Mouse (Mus musculus): ENCODE results near the gene Myoz1. TPM values are rescaled to one million over a fixed set of nuclear protein-coding genes. Genes with fewer than 3 reads are reported as not detected.
"Not testable (repeated sequence)": the region's sequence is repeated elsewhere in the genome, so short reads cannot be mapped to it uniquely, and the experiment has no call there.

Myoz1 gene
- polyA plus RNA-seq, 1 experiment from 2014 or later, result 1.8 TPM

GRCm38 (mm10) chr14:20645547-20645946 lies 10.8 kb downstream of the Myoz1 start:
- Histone ChIP-seq H3K9ac (ENCODE audit: low read length) (no peak overlapping the region), H3K27me3 (ENCODE audit: control insufficient read depth, insufficient read depth, low read depth, low read length) (no peaks in the 10 kb centered on the region), H3K4me2 (ENCODE audit: low read depth, low read length) (no peak overlapping the region), H3K27ac (ENCODE audit: low read length) (no peak overlapping the region), H3K4me1 (replicated peaks; ENCODE audit: control insufficient read depth, insufficient read depth, low read length) (peaks cover 8% of the 10 kb centered on the region), H3K36me3 (ENCODE audit: control insufficient read depth, insufficient read depth, low read length) (no peaks in the 10 kb centered on the region), H3K4me3 (ENCODE audit: low read length) (no peak overlapping the region), H3K9me3 (ENCODE audit: control insufficient read depth, low read length) (no peaks in the 10 kb centered on the region)
- ATAC-seq (ENCODE audit: low read depth), result no peak
- 35% methylated on average over 3 of the region's 3 CpGs for WGBS

DNA sequence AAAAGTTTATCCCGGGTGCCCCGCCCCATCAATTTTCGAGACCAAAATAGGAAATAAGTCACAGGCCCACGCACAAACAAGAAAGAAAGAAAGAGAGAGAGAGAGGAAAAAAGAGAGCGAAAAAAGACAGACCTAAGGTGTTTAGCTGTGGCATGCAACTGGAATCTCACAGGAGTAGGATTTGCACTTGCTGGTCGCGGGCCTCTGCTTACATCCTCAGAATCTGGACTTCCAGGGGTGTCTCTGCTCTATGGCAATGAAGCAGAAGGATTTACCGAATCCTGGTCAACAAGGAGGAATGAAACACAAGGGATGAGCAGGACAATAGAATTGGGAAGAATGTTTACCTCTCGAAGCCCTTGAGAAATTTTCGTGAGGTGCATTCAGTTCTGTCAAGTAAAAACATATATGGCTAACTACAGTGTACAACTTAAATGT lies 14.9 kb downstream of the Myoz1 start:
- Histone ChIP-seq H3K4me3 (ENCODE audit: low read length) (peak overlapping the region; percentile 86), H3K9me3 (ENCODE audit: control insufficient read depth, low read length) (no peaks in the 10 kb centered on the region), H3K9ac (ENCODE audit: low read length) (peak overlapping the region; percentile 94), H3K36me3 (ENCODE audit: control insufficient read depth, insufficient read depth, low read length) (no peaks in the 10 kb centered on the region), H3K27ac (ENCODE audit: low read length) (peak overlapping the region; percentile 94), H3K4me2 (ENCODE audit: low read depth, low read length) (peak overlapping the region; percentile 83), H3K27me3 (ENCODE audit: control insufficient read depth, insufficient read depth, low read depth, low read length) (no peaks in the 10 kb centered on the region), H3K4me1 (replicated peaks; ENCODE audit: control insufficient read depth, insufficient read depth, low read length) (peaks cover 12% of the 10 kb centered on the region)
- 11% methylated on average over 10 of the region's 10 CpGs for WGBS
- no peak for ATAC-seq (ENCODE audit: low read depth)

GRCm38 (mm10) chr14:20640644-20641437 lies 15.5 kb downstream of the Myoz1 start, which contains the start of gene Usp54:
Gene Usp54 (minus strand): TSS chr14:20641063.
- peak within 1 kb of the TSS; percentile 86 for H3K4me3 ChIP-seq (ENCODE audit: low read length)
- under 1% methylated on average over 71 of the region's 73 CpGs for WGBS
- no peaks in the 10 kb centered on the region for H3K27me3 ChIP-seq (ENCODE audit: control insufficient read depth, insufficient read depth, low read depth, low read length)
- H3K4me1 ChIP-seq (replicated peaks; ENCODE audit: control insufficient read depth, insufficient read depth, low read length), result peaks cover 12% of the 10 kb centered on the region
- peak within 1 kb of the TSS; percentile 83 for H3K4me2 ChIP-seq (ENCODE audit: low read depth, low read length)
- ATAC-seq (ENCODE audit: low read depth), result peak; percentile 96
- no peaks in the 10 kb centered on the region for H3K36me3 ChIP-seq (ENCODE audit: control insufficient read depth, insufficient read depth, low read length)
- H3K9ac ChIP-seq (ENCODE audit: low read length), result peak within 1 kb of the TSS; percentile 94
- H3K9me3 ChIP-seq (ENCODE audit: control insufficient read depth, low read length), result no peaks in the 10 kb centered on the region
- H3K27ac ChIP-seq (ENCODE audit: low read length), result peak within 1 kb of the TSS; percentile 94

DNA sequence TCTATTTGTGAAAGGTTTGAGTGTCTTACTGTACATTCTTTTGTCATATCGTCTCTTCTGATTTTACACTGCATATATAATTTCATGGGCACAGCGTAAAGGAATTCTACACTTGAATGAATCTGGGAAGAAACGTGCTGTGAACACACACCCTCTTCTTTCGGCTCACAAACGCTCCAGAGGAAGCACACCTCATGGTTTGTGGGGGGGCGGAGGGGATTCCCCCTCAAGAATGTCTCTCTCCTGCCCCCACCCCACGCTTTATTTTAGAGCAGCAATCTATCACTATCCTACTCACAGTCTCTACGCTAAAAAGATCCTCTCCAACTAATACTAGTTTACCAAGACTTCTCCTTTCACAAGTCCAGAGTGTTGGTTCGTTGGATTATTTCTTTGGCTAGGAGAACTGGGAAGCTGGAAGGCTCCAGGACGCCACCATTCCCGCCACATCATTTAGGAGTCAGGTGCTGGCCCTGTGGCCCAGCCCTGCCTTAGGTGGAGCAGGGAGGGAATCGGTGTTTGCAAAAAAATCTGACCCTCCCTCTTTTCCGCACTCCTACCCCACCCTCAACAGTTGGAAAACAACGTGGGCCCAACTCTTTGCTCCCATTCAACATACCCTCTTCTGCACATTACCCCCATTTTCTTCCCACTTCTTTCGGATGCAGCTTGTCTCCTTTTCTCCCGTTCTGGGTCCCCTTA lies 16.3 kb downstream of the Myoz1 start:
- Histone ChIP-seq H3K27ac (ENCODE audit: low read length) (peak overlapping the region; percentile 79), H3K27me3 (ENCODE audit: control insufficient read depth, insufficient read depth, low read depth, low read length) (no peaks in the 10 kb centered on the region), H3K36me3 (ENCODE audit: control insufficient read depth, insufficient read depth, low read length) (no peaks in the 10 kb centered on the region), H3K4me1 (replicated peaks; ENCODE audit: control insufficient read depth, insufficient read depth, low read length) (peaks cover 12% of the 10 kb centered on the region), H3K9ac (ENCODE audit: low read length) (peak overlapping the region; percentile 94), H3K4me3 (ENCODE audit: low read length) (peak overlapping the region; percentile 86), H3K4me2 (ENCODE audit: low read depth, low read length) (peak overlapping the region; percentile 79), H3K9me3 (ENCODE audit: control insufficient read depth, low read length) (no peaks in the 10 kb centered on the region)
- peak; percentile 64 for ATAC-seq (ENCODE audit: low read depth)
- 3% methylated on average over 16 of the region's 16 CpGs for WGBS

GRCm38 (mm10) chr14:20638702-20639101 lies 17.6 kb downstream of the Myoz1 start:
- H3K4me2 ChIP-seq (ENCODE audit: low read depth, low read length), result no peak overlapping the region
- ATAC-seq (ENCODE audit: low read depth), result no peak
- no peak overlapping the region for H3K27ac ChIP-seq (ENCODE audit: low read length)
- no peaks in the 10 kb centered on the region for H3K36me3 ChIP-seq (ENCODE audit: control insufficient read depth, insufficient read depth, low read length)
- 91% methylated on average over 6 of the region's 6 CpGs for WGBS
- H3K27me3 ChIP-seq (ENCODE audit: control insufficient read depth, insufficient read depth, low read depth, low read length), result no peaks in the 10 kb centered on the region
- peaks cover 12% of the 10 kb centered on the region for H3K4me1 ChIP-seq (replicated peaks; ENCODE audit: control insufficient read depth, insufficient read depth, low read length)
- H3K9ac ChIP-seq (ENCODE audit: low read length), result no peak overlapping the region
- H3K9me3 ChIP-seq (ENCODE audit: control insufficient read depth, low read length), result no peaks in the 10 kb centered on the region
- H3K4me3 ChIP-seq (ENCODE audit: low read length), result no peak overlapping the region

GRCm38 (mm10) chr14:20637818-20638574 lies 18.3 kb downstream of the Myoz1 start:
- Histone ChIP-seq H3K27ac (ENCODE audit: low read length) (no peak overlapping the region), H3K36me3 (ENCODE audit: control insufficient read depth, insufficient read depth, low read length) (no peaks in the 10 kb centered on the region), H3K27me3 (ENCODE audit: control insufficient read depth, insufficient read depth, low read depth, low read length) (no peaks in the 10 kb centered on the region), H3K9ac (ENCODE audit: low read length) (no peak overlapping the region), H3K4me3 (ENCODE audit: low read length) (no peak overlapping the region), H3K4me1 (replicated peaks; ENCODE audit: control insufficient read depth, insufficient read depth, low read length) (peaks cover 12% of the 10 kb centered on the region), H3K9me3 (ENCODE audit: control insufficient read depth, low read length) (no peaks in the 10 kb centered on the region), H3K4me2 (ENCODE audit: low read depth, low read length) (no peak overlapping the region)
- ATAC-seq (ENCODE audit: low read depth), result no peak
- 62% methylated on average over 2 of the region's 2 CpGs for WGBS

- H3K4me1 ChIP-seq (replicated peaks; ENCODE audit: control insufficient read depth, insufficient read depth, low read length); H3K27me3 ChIP-seq (ENCODE audit: control insufficient read depth, insufficient read depth, low read depth, low read length); H3K36me3 ChIP-seq (ENCODE audit: control insufficient read depth, insufficient read depth, low read length); ATAC-seq (ENCODE audit: low read depth); H3K9me3 ChIP-seq (ENCODE audit: control insufficient read depth, low read length); H3K9ac ChIP-seq (ENCODE audit: low read length); H3K4me2 ChIP-seq (ENCODE audit: low read depth, low read length); H3K4me3 ChIP-seq (ENCODE audit: low read length); H3K27ac ChIP-seq (ENCODE audit: low read length): not testable (repeated sequence)
- 91% methylated on average over 3 of the region's 3 CpGs for WGBS
Measured at GRCm38 (mm10) chr14:20636968-20637367, 19.4 kb downstream of the Myoz1 start.

- 0 out of 2 replicates have a peak, but pooled peaks have one; percentile 27 for ATAC-seq (ENCODE audit: low read depth)
- H3K4me2 ChIP-seq (ENCODE audit: low read depth, low read length), result no peak overlapping the region
- no peak overlapping the region for H3K27ac ChIP-seq (ENCODE audit: low read length)
- H3K36me3 ChIP-seq (ENCODE audit: control insufficient read depth, insufficient read depth, low read length), result no peaks in the 10 kb centered on the region
- no peaks in the 10 kb centered on the region for H3K9me3 ChIP-seq (ENCODE audit: control insufficient read depth, low read length)
- H3K4me1 ChIP-seq (replicated peaks; ENCODE audit: control insufficient read depth, insufficient read depth, low read length), result peaks cover 4% of the 10 kb centered on the region
- no peak overlapping the region for H3K4me3 ChIP-seq (ENCODE audit: low read length)
- H3K9ac ChIP-seq (ENCODE audit: low read length), result no peak overlapping the region
- no peaks in the 10 kb centered on the region for H3K27me3 ChIP-seq (ENCODE audit: control insufficient read depth, insufficient read depth, low read depth, low read length)
- 55% methylated on average over 2 of the region's 2 CpGs for WGBS
Measured at GRCm38 (mm10) chr14:20635546-20635945, 20.8 kb downstream of the Myoz1 start.

DNA sequence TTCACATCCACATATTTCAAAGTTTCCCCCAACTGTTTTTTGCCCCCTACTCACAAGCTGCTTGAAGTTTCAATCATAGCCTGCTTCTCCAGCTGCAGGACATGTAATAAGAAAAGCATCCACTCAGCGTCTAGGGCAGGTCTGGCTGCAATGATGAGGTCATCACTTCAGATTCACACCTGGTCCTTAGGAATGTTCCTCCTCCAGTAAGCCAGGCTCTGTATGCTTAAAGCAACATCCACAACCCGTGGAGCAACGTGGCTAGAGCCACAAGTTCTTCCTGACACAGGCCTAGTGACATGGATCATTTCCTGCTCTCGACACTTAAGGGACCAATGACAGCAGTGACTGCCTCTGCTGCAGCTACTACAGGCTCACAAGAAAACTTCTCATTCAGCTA lies 25.1 kb downstream of the Myoz1 start:
- peak; percentile 62; the same call in 1 of the 2 replicates for ATAC-seq (ENCODE audit: low read depth)
- H3K27me3 ChIP-seq (ENCODE audit: control insufficient read depth, insufficient read depth, low read depth, low read length), result no peaks in the 10 kb centered on the region
- no peaks in the 10 kb centered on the region for H3K9me3 ChIP-seq (ENCODE audit: control insufficient read depth, low read length)
- H3K27ac ChIP-seq (ENCODE audit: low read length), result no peak overlapping the region
- H3K9ac ChIP-seq (ENCODE audit: low read length), result no peak overlapping the region
- no peak overlapping the region for H3K4me2 ChIP-seq (ENCODE audit: low read depth, low read length)
- H3K4me3 ChIP-seq (ENCODE audit: low read length), result no peak overlapping the region
- no peaks in the 10 kb centered on the region for H3K4me1 ChIP-seq (replicated peaks; ENCODE audit: control insufficient read depth, insufficient read depth, low read length)
- no peaks in the 10 kb centered on the region for H3K36me3 ChIP-seq (ENCODE audit: control insufficient read depth, insufficient read depth, low read length)
- 26% methylated on average over 4 of the region's 4 CpGs for WGBS
